Mouse (Mus musculus) midbrain, embryonic 14.5 days (tissue): Measurements from ENCODE around the gene Krtap8-1. TPM values are rescaled to one million over a fixed set of nuclear protein-coding genes. Genes with fewer than 3 reads are reported as not detected.

Experiments used
- polyA plus RNA-seq: library from polyadenylated mRNA; unstranded; fragments of >200 nt; fragmentation: Nextera tagmentation; extraction: Ambion mirVana; gene quantifications from 2 replicates; pipeline ENCODE4 v1.2.1, GENCODE M21; 2014

The Krtap8-1 gene
- polyA plus RNA-seq, 1 experiment from 2014 or later: not detected

Other genes with a start within 250 kb of the Krtap8-1 start
- not detected in 2 replicates for gene Krtap21-1, start 84.1 kb downstream of the Krtap8-1 start, polyA plus RNA-seq
- gene Krtap6-2, start 67.8 kb downstream of the Krtap8-1 start, polyA plus RNA-seq: not detected in 2 replicates
- 0.51 TPM in 1 of 2 replicates, not detected in the other for gene Krtap7-1, start 20.4 kb upstream of the Krtap8-1 start, polyA plus RNA-seq
- not detected in 2 replicates for gene Krtap11-1, start 83.2 kb upstream of the Krtap8-1 start, polyA plus RNA-seq